Mouse (Mus musculus) T-helper 17 cell (primary cell): ENCODE measurements around the gene Cnnm1.

Experiments used
- in situ Hi-C, 2 experiments: fragments of 300-600 bp; cut with MboI, MseI; formaldehyde crosslinking; loops; 1 replicate in 1 of 2; 2 replicates in 1 of 2; pipeline ENCODE4 v1.15.1; 2025; ENCODE audit warnings: high pct_unique_total_duplicates in 2 of 2

Gene Cnnm1

DNA sequence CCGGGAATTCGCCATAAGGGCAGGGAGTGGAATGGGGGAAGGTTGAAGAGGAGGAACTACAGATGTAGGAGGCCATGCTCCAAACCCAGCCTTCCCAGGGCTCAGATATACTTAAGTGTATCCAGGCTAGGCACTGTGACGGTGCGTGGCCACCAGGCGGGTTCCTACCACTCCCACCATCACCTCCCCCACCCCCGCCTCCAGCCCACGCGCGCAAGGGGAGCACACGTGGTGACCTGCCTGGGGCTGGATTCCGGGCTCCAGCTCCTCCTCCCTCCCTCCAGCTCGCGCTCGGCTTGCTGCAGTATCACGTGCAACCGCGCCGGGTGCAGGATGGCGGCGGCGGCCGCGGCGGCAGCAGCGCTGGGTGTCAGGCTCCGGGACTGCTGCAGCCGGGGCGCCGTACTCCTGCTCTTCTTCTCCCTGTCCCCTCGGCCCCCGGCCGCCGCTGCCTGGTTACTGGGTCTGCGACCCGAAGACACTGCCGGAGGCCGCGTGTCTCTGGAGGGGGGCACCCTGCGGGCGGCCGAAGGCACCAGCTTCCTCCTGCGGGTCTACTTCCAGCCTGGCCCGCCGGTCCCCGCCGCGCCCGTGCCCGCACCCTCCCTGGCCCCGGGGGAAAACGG lies at the start of gene Cnnm1:
Gene Cnnm1, plus strand, starts transcription at position 325 of the 626 bp plus-strand sequence.
- in situ Hi-C loops: no loop called here

DNA sequence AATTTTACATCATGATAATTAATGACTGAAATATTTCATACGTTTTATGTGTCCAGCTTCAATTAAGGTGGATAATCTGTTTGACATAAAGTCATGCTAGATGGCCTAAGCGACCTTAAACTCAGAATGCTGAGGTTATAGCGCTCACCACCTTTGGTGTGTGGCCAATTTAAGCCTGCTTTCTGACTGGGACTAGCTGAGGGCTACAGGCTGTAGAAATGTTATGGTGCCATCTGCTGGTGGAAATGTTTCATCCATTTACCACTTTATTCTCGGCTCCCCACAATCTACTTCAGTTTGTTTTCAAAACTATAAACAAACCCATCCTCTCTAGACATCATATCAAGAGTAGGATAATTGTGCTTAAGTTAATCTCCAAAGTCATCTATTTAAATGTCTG lies 43.9 kb upstream of the Cnnm1 start:
- in situ Hi-C loops: loop anchor here in 1 of 2 experiments (5.0 kb wide), 1 partner anchor 599 kb away; no protein-coding TSS in a partner anchor

DNA sequence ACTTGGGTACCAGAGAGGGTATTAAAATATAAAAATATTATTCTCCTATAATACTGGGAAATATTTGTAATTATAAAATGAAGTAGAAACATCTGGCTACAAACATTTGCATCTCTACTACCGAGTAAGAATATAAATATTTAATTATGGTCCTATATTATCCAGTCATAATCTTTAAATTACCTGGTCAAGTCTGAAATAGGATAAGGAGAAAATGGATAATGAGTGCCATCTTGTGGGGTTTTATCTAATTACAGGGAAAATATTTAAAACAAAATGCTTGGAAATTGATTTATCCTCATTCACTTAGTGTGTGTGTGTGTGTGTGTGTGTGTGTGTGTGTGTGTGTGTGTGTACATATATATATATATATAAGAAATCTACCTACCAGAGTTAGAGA lies 33.1 kb upstream of the Cnnm1 start:
- in situ Hi-C loops: loop anchor here in 1 of 2 experiments (10.0 kb wide), 1 partner anchor 382 kb away; no protein-coding TSS in a partner anchor

DNA sequence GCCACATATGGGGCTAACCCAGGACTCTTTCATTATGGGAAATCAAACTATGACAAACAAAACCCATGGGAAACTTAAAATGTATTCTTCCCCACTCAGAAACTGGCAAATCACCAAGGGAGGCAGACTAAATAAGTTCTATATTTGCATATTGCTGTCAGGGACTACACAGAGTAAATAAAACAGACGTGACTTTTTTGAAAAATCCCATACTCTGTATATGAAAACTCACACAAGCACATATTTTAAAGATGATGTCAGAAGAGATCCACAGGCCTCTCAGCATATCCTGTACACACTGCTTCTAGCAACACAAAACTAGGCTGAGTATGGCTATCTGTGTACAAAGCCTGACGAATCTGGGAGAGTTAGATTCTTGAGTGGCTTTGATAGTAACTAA lies 24.7 kb upstream of the Cnnm1 start:
- in situ Hi-C loops: no loop called here

DNA sequence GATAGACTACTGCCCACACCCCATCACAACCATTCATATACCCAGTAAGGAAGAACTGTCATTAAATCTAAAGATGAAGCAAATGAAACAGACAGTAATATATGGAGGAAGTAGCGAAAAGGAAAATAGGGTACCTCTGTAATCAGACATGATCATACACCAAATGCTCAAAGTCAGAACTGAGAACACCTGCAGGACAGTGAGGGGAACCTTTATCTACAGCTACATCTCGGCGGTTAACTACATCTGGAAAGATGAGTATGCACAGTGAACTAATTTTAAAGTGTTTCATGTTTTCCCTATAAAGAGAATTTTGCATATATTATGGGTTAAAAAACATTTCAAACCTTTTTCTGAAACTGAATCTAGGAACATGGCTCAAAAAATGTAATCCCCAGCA lies 19.7 kb upstream of the Cnnm1 start:
- in situ Hi-C loops: no loop called here

DNA sequence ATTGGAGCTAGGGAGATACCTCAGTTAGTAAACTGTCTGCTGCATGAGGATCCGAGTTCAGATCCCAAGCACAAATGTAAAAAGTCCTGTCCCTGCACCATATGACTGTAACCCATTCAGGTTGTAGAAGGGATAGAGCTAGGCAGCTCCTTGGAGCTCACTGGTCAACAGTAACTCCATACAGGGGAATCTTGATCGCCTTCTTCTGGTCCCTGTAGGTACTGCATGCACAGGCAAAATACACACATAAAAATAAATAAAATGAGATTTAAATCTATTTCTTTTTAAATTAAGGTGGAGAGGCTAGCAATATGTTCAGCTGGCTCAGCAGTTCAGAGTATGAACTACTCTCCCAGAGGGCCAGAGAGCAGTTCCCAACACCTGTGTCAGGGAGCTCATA lies 16.2 kb upstream of the Cnnm1 start:
- in situ Hi-C loops: no loop called here

DNA sequence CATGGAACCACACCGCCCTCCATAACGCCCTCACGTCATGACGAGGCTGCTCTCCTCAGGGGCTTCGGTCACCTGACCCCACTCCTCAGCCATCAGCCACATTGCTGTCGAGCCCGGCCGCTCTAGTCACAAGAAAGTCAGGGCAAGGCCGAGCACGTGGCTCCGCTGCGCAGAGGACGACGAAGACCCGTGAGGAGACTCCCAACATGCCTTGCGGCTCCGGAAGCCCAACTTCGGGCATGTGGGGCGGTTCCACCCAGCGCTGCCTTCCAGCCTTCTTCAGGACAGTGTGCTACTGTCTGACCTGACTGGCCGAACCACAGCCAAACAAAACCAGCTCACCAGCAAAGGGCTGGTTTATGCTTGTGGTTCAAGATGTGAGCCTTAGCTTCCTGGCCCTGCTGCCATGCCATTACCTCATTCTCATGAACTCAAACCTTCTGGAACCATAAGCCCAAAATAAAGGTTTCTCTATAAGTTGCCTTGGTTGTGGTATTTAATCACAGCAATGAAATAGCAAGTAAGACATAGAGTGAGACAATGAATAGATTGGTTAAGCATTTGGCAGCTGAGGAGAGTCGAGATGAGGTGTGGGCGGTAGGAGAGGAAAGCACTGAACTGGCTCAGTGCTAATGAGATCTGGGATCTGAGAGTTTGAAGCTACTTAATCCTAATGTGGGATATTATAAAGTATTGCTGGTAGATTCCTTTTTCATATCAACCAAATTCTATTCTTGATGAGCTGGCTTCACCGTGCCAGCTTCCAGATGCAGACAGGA lies 12.6 kb upstream of the Cnnm1 start:
- in situ Hi-C loops: no loop called here

DNA sequence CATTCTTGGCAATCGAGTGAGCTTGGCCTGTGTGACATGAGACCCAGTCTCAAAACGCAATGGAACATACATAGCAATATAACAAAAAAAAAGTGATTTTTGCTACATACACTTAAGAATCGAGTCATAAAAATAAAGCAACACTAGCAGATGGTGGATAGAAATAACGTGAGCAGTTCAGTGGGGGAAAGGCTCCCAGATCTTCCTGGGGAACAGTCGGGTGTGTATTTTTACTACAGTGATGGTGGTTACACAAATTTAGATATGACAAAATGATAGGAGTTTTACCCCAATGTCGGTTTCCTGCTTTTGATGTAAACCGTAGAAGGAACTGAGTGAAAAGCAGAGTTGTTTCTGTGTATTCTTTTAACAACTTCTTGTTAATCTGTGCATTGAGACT lies 990 bp upstream of the Cnnm1 start:
- in situ Hi-C loops: no loop called here

DNA sequence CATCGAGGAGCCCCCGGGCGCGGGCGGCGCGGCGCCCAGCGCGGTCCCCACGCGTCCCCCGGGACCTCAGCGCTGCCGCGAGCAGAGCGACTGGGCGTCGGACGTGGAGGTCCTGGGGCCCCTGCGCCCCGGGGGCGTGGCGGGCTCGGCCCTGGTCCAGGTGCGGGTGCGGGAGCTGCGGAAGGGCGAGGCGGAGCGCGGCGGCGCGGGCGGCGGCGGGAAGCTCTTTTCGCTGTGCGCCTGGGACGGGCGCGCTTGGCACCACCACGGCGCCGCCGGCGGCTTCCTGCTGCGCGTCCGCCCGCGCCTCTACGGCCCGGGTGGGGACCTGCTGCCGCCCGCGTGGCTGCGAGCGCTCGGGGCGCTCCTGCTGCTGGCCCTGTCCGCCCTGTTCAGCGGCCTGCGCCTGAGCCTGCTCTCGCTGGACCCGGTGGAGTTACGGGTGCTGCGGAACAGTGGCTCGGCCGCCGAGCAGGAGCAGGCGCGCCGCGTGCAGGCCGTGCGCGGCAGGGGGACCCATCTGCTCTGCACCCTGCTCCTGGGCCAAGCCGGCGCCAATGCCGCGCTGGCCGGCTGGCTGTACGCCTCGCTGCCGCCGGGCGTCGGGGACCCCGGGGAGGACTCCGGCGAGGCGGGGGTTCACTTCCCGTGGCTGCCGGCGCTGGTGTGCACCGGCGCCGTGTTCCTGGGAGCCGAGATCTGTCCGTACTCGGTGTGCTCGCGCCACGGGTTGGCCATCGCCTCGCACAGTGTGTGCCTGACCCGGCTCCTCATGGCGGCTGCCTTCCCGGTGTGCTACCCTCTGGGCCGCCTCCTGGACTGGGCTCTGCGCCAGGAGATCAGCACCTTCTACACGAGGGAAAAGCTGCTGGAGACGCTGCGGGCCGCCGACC lies 778 bp downstream of the Cnnm1 start:
- in situ Hi-C loops: no loop called here

DNA sequence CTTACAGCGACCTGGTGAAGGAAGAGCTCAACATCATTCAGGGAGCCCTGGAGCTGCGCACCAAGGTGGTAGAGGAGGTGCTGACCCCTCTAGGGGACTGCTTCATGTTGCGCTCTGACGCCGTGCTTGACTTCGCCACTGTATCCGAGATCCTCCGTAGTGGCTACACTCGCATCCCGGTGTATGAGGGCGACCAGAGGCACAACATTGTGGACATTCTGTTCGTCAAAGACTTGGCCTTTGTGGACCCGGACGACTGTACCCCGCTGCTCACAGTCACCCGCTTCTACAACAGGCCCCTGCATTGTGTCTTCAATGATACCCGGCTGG lies 1.4 kb downstream of the Cnnm1 start:
- in situ Hi-C loops: no loop called here

DNA sequence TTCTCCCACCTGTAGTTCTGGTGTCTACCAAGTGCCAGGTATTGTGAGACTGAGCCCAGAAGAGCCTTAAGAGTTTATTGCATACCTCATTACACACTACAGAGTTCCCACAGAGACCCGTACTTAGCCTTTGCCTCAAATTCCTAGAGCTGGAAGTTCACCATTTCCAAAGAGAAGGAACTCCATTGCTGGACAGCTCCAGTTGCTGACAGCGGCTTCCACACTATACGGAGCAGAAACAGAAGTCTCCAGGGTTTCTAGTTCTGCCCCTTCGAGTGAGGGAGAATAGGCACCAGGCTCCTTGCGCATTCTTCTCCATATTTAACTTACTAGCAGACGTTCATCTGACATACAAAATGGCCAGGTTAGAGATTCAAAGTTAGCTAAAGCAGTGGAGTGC lies 2.0 kb downstream of the Cnnm1 start:
- in situ Hi-C loops: no loop called here

DNA sequence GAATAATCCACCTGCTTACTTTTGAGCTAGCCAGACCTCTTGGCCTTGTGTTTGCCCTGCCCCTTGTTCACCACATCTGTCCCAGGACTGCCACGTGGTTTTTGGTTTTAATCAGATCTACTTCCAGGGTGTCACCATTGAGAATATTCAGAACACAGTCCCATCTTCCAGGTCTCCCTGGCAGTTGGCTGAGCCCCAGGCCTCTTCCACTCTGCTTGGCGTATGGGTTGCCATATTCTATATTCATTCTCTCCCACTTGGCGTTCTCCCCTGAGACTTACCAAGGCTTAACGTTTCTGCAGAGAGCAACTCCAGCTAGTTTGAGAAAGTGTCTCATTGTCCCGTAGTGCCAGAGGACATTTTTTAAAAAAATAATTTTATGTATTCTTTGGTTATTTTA lies 2.7 kb downstream of the Cnnm1 start:
- in situ Hi-C loops: no loop called here

DNA sequence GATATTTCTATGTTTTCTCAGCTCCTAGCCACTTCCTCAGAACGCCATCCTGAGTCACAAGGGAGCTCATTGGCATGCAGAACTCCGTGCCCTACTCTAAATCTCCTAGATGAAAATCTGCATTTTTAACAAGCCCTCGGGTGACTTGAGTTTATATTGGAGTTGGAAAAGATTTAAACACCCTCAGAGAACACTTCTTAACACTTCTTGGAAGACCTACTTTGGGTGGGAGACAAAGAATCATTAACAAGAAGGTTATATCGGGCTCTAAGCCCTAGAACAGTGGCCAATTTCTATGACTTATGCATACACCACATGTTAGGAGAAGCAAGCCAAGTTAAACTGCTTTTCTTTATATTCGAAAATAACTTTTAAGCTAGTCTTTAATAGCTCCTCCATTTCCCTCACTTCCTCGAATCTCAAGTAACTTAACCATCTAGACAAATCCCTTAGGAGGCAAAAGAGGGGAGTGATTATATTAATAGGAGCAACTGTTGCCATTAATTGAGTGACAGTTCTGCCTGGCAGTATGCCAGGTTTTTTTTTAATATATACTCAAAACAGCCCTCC lies 4.5 kb downstream of the Cnnm1 start:
- in situ Hi-C loops: no loop called here

DNA sequence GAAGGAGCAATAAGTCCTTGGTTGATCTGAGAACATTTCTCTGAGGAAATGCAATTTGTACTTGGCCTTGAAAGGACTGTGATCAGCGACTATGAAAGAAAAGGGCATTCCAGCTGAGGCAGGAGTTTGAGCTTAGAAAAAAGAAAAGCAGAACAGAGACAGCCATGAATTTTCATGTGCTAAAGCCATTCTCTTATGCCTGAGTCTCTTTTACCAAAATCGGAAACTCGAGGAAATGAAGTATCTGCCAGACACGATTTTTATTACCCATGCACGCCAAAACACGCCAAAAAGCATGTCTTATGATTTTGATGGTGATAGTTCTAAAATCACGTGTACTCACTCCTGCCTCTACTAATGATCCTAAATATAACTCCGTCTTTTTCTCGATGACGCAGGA lies 11.3 kb downstream of the Cnnm1 start:
- in situ Hi-C loops: no loop called here

DNA sequence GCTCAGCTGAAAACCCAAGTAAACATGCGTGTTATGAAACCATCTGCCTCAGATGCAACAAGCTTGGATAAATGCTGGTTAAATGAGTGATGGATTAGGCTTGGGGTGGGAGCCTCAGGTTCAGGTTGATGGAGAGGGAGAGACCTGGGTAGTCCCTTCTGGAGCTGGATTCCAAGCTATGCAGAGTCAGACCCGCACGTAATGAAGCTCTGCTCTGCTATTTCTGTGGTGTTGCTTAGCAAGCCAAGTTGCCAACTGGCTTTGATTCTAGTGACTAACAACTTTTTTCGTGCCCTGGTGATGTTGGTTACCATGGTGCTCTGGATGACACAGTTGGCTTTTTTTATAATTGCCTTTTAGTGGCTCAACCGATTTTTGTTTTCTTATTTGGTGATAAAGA lies 11.9 kb downstream of the Cnnm1 start:
- in situ Hi-C loops: no loop called here

DNA sequence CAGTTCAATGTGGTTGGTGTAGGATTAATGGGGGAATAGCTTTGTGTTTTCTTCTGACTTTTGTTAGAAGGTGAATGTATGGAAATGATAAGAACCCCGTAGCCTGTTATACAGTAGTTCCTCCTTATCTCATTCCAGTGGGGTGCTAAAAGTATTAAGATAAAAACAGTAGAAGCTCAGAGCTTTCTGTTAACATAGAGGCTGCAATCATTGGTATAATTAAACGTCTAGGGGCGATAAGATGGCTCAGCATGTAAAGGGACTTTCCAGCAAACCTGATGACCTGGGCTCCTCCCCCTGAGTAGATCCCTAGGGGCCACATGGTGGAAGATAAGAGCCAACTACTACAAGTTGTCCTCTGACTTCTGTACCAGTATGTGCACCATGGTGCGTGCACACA lies 12.8 kb downstream of the Cnnm1 start:
- in situ Hi-C loops: no loop called here

DNA sequence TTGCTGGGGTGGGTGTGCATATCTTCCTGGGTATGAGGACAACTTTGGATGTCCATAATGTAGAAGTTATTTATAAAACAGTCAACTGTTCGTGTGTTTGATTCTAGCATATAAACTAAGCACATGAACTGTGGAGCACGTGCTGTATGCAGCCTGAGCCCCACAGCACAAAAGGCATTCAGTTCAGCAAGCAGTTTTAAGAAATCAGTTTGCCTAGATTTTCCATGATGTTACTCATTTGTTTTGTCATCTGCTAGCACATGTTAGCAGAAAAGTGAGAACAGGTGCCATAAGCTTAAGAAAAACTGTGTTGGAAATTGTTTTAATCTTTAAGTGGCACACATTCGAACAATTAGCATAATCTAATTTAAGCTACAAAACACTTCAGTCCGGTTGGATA lies 19.7 kb downstream of the Cnnm1 start:
- in situ Hi-C loops: no loop called here

DNA sequence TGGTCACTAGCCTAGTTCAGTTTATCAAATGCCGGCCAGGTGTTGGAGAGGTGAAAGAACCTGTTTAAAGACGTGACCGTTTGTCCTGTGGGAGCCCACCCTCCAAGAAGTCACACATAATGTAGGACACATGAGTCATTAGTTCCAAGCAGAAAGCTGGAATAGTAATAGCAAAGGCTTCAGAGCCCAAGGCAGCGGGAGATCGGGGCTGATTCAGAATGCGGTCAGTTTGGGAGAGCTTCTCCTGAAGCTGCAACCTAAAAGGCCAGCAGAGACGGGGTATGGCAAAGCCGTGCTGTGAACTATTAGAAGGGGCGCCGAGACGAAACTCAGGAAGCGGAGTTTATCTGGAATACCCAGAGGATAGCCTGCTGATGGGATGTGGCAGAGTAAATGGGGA lies 20.2 kb downstream of the Cnnm1 start:
- in situ Hi-C loops: no loop called here

DNA sequence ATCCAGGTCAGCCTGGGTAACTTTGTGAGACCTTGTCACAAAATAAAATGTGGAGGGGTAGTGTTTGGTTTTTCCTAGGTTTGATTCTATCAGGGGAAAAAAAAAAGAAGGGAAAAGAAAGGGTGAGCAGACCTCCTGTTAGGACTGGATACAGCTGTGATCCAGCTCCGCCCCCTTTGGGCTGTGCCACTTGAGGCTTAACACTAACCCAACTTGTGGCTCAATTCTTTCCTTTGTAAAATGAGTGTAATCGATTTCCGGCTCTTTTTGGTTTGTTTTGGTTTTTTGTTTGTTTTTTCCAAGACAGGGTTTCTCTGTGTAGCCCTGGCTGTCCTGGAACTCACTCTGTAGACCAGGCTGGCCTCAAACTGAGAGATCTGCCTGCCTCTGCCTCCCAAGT lies 21.9 kb downstream of the Cnnm1 start:
- in situ Hi-C loops: no loop called here

DNA sequence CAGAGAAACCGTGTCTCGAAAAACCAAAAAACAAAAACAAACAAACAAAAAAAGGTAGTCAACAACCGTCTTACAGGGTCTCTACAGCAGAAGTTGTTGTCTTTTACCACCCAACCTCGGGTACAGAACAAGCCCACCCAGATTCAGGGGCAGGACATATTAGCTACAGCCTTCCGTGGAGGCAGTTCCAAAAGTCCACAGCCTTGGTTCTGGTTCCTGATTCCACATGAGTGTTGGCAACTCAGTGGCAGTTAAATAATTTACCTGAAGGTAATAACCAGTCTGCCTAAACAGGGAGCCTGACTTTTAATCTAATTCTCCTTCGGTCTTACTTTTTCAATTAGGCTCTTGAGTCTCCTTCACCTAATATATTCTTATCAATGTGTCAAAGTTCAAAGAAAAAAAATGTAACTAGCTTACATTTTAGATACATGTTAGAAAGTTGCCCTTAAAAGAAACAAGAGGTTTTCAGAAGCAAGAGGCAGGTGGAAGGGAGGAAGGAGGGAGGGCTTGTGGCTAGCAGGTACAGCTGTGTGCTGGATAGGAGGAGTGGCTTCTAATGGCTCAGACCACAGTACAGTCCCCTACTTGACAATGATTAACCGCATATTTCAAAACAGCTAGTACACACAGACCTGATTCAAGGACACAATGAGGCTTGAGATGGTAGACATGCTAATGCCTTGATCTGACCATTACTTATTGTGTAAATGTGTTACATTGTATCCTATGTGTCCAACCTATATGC lies 23.5 kb downstream of the Cnnm1 start:
- in situ Hi-C loops: no loop called here

DNA sequence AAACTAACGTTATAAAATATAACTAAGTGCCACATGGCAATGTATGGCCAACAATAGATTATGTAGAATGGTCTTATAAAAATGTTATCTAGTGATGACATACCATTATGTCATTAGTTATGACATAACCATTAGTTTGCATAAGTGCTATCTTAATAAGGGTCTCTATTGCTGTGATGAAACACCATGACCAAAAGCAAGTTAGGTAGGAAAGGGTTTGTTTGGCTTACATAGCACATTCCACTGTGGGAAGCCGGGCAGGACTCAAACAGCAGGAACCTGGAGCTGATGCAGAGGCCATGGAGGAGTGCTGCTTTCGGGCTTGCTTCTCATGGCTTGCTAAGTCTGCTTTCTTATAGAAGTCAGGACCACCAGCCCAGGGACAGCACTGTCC lies 24.1 kb downstream of the Cnnm1 start:
- in situ Hi-C loops: no loop called here
